Mouse (Mus musculus) right cerebral cortex, postnatal 10 days (tissue): ENCODE measurements at regions not wholly inside any gene's neighbourhood (a gene's known extent, or its start where the extent isn't known, plus 50 kb on each side); places are given as distances from the start of the nearest gene placed in this dataset.
"Not testable (repeated sequence)": the region's sequence is repeated elsewhere in the genome, so short reads cannot be mapped to it uniquely, and the experiment has no call there.

Experiments
- DNase-seq, 2 experiments: peaks; one replicate each; pipeline ENCODE4 v3.0.0; 2021; ENCODE audit warnings: low spot score in 2 of 2

DNA sequence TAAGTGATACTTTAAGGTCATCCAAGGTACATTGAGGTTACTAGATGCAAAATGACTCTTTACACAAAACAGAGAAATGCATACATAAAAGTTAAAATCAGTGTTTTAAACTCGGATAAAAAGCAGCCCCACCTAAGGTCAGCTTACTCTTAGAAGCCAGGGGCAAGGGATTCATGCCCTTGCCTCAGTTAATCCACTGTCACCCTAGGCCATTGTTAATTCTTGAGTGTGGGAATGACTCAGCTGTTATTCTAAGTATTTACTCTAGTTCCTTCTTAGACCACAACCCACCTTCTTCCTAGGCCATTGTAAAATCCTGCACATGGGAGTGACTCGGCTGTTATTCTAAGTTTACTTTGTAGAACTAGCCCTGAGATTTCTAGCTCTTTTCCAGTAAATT, 64.1 kb upstream of the Ces1h start:
- not testable (repeated sequence) for DNase-seq

DNA sequence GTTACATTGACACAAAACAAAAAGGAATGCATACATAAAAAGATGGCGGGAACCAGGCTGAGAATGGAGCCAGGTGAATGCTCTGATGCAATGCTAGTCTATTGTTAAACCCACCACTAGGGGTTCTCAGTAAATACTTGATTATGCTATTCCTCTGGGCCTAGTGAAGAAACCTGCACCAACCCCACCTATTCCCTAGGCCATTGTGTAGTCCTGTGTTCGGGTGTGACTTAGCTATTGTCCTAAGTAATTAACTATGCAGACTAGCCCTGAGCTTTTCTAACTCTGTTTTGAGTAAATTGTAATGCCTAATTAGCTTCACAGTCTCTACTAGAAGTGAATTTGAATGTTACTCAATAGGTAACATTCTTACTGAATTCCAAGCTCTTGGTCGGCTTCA, 62.4 kb upstream of the Ces1h start:
- no peak for DNase-seq

DNA sequence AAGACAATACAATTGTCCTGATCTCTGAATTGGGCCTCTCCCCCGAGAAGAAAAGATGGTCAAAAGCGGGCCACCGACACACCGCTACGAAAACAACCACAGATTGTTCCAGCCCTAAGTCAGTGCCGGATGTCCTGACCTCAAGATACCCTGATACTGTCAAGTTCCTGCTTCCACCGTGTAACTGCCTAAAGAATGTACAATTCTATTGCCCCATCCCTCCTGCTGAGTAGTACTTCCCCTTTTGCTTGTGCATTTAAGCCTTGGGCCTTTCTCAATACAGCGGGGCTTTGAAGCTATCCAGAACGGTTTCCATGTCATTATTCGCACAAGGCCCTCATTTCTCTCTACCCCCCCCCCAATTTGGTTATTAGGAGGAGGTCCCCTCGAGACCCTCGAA, 57.1 kb upstream of the Ces1h start:
- not testable (repeated sequence) for DNase-seq

DNA sequence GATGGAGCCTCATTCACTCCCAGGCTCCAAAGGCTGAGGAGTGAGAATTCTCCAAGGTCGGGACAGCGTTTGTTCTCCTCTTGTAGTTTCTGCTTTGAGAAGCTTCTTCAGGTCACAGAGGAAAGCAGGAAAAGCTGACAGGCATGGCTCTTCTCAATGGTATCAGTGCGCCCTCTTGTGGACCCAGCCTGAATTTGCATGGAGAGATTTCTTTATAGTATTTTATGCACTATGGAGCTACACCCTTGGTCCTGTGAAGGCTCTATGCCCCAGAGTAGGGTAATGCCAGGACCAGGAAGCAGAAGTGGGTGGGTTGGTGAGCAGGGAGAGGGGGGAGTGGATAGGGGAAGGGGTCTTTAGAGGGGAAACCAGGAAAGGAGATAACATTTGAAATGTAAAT, 51.1 kb upstream of the Ces1h start:
- peak; percentile 86 to 89 for DNase-seq
